Mouse (Mus musculus): ENCODE results near the gene Pde1a. TPM values are rescaled to one million over a fixed set of nuclear protein-coding genes. Genes with fewer than 3 reads are reported as not detected.

Pde1a gene
- polyA plus RNA-seq, 1 experiment, result 6.0 TPM

- no peaks in the 10 kb centered on the region for H3K27me3 ChIP-seq (ENCODE audit: control insufficient read depth, insufficient read depth, low read length)
- no peak overlapping the region for H3K27ac ChIP-seq (ENCODE audit: insufficient read depth, low read length)
- TF ChIP-seq POLR2A (IDR thresholded peaks at IDR 0.05; ENCODE audit: borderline replicate concordance, insufficient read depth, low read length), result no peak
- no peak for TF ChIP-seq CTCF (IDR thresholded peaks at IDR 0.05; ENCODE audit: borderline replicate concordance, insufficient read depth, low read depth, low read length)
- H3K4me1 ChIP-seq (ENCODE audit: control insufficient read depth, insufficient read depth, low read length), result no peaks in the 10 kb centered on the region
- WGBS, result 61% methylated on average over 10 of the region's 10 CpGs
- H3K4me3 ChIP-seq (replicated peaks; ENCODE audit: insufficient read depth, low read depth, low read length), result no peak overlapping the region
- no peak for DNase-seq
Measured at GRCm38 (mm10) chr2:80038642-80039445, 90.4 kb downstream of the Pde1a start.

- Histone ChIP-seq H3K27me3 (ENCODE audit: control insufficient read depth, insufficient read depth, low read length) (no peaks in the 10 kb centered on the region), H3K4me3 (replicated peaks; ENCODE audit: insufficient read depth, low read depth, low read length) (no peak overlapping the region), H3K4me1 (ENCODE audit: control insufficient read depth, insufficient read depth, low read length) (no peaks in the 10 kb centered on the region), H3K27ac (ENCODE audit: insufficient read depth, low read length) (no peak overlapping the region)
- WGBS, result 83% methylated on average over 5 of the region's 5 CpGs
- TF ChIP-seq CTCF (IDR thresholded peaks at IDR 0.05; ENCODE audit: borderline replicate concordance, insufficient read depth, low read depth, low read length) (no peak), POLR2A (IDR thresholded peaks at IDR 0.05; ENCODE audit: borderline replicate concordance, insufficient read depth, low read length) (no peak)
- DNase-seq, result no peak
Measured at GRCm38 (mm10) chr2:80037971-80038370, 91.3 kb downstream of the Pde1a start.

GRCm38 (mm10) chr2:80029051-80029450 lies 100.2 kb downstream of the Pde1a start:
- no peak for TF ChIP-seq POLR2A (IDR thresholded peaks at IDR 0.05; ENCODE audit: borderline replicate concordance, insufficient read depth, low read length)
- TF ChIP-seq CTCF (IDR thresholded peaks at IDR 0.05; ENCODE audit: borderline replicate concordance, insufficient read depth, low read depth, low read length), result no peak
- Histone ChIP-seq H3K27ac (ENCODE audit: insufficient read depth, low read length) (no peak overlapping the region), H3K4me1 (ENCODE audit: control insufficient read depth, insufficient read depth, low read length) (no peaks in the 10 kb centered on the region), H3K4me3 (replicated peaks; ENCODE audit: insufficient read depth, low read depth, low read length) (no peak overlapping the region), H3K27me3 (ENCODE audit: control insufficient read depth, insufficient read depth, low read length) (no peaks in the 10 kb centered on the region)
- WGBS, result 85% methylated on average over 2 of the region's 2 CpGs
- no peak for DNase-seq

- no peak for TF ChIP-seq CTCF (IDR thresholded peaks at IDR 0.05; ENCODE audit: borderline replicate concordance, insufficient read depth, low read depth, low read length)
- no peak for TF ChIP-seq POLR2A (IDR thresholded peaks at IDR 0.05; ENCODE audit: borderline replicate concordance, insufficient read depth, low read length)
- Histone ChIP-seq H3K4me1 (ENCODE audit: control insufficient read depth, insufficient read depth, low read length) (no peaks in the 10 kb centered on the region), H3K27me3 (ENCODE audit: control insufficient read depth, insufficient read depth, low read length) (no peaks in the 10 kb centered on the region), H3K4me3 (replicated peaks; ENCODE audit: insufficient read depth, low read depth, low read length) (no peak overlapping the region), H3K27ac (ENCODE audit: insufficient read depth, low read length) (no peak overlapping the region)
- WGBS, result 89% methylated on average over 1 of the region's 1 CpGs
- DNase-seq, result no peak
Measured at GRCm38 (mm10) chr2:80026053-80026452, 103.2 kb downstream of the Pde1a start.

- Histone ChIP-seq H3K4me1 (ENCODE audit: control insufficient read depth, insufficient read depth, low read length) (no peaks in the 10 kb centered on the region), H3K27ac (ENCODE audit: insufficient read depth, low read length) (no peak overlapping the region), H3K27me3 (ENCODE audit: control insufficient read depth, insufficient read depth, low read length) (no peaks in the 10 kb centered on the region), H3K4me3 (replicated peaks; ENCODE audit: insufficient read depth, low read depth, low read length) (no peak overlapping the region)
- 88% methylated on average over 1 of the region's 1 CpGs for WGBS
- DNase-seq, result no peak
- TF ChIP-seq POLR2A (IDR thresholded peaks at IDR 0.05; ENCODE audit: borderline replicate concordance, insufficient read depth, low read length) (no peak), CTCF (IDR thresholded peaks at IDR 0.05; ENCODE audit: borderline replicate concordance, insufficient read depth, low read depth, low read length) (no peak)
Measured at GRCm38 (mm10) chr2:80025597-80025996, 103.7 kb downstream of the Pde1a start.

GRCm38 (mm10) chr2:80025038-80025437 lies 104.2 kb downstream of the Pde1a start:
- TF ChIP-seq CTCF (IDR thresholded peaks at IDR 0.05; ENCODE audit: borderline replicate concordance, insufficient read depth, low read depth, low read length), result no peak
- no peak for TF ChIP-seq POLR2A (IDR thresholded peaks at IDR 0.05; ENCODE audit: borderline replicate concordance, insufficient read depth, low read length)
- Histone ChIP-seq H3K4me1 (ENCODE audit: control insufficient read depth, insufficient read depth, low read length) (no peaks in the 10 kb centered on the region), H3K27me3 (ENCODE audit: control insufficient read depth, insufficient read depth, low read length) (no peaks in the 10 kb centered on the region), H3K27ac (ENCODE audit: insufficient read depth, low read length) (no peak overlapping the region), H3K4me3 (replicated peaks; ENCODE audit: insufficient read depth, low read depth, low read length) (no peak overlapping the region)
- 94% methylated on average over 1 of the region's 1 CpGs for WGBS
- no peak for DNase-seq

GRCm38 (mm10) chr2:80014161-80014560 lies 115.1 kb downstream of the Pde1a start:
- H3K4me3 ChIP-seq (replicated peaks; ENCODE audit: insufficient read depth, low read depth, low read length), result no peak overlapping the region
- no peaks in the 10 kb centered on the region for H3K27me3 ChIP-seq (ENCODE audit: control insufficient read depth, insufficient read depth, low read length)
- no peaks in the 10 kb centered on the region for H3K4me1 ChIP-seq (ENCODE audit: control insufficient read depth, insufficient read depth, low read length)
- DNase-seq, result no peak
- WGBS, result 91% methylated on average over 3 of the region's 3 CpGs
- no peak overlapping the region for H3K27ac ChIP-seq (ENCODE audit: insufficient read depth, low read length)
- no peak for TF ChIP-seq CTCF (IDR thresholded peaks at IDR 0.05; ENCODE audit: borderline replicate concordance, insufficient read depth, low read depth, low read length)
- no peak for TF ChIP-seq POLR2A (IDR thresholded peaks at IDR 0.05; ENCODE audit: borderline replicate concordance, insufficient read depth, low read length)

GRCm38 (mm10) chr2:80013060-80013459 lies 116.2 kb downstream of the Pde1a start:
- 15% methylated on average over 4 of the region's 4 CpGs for WGBS
- no peak for DNase-seq

More at GRCm38 (mm10) chr2:80013060-80013459, 116.2 kb downstream of the Pde1a start:
- no peaks in the 10 kb centered on the region for H3K4me1 ChIP-seq (ENCODE audit: control insufficient read depth, insufficient read depth, low read length)
- no peak overlapping the region for H3K4me3 ChIP-seq (replicated peaks; ENCODE audit: insufficient read depth, low read depth, low read length)
- H3K27me3 ChIP-seq (ENCODE audit: control insufficient read depth, insufficient read depth, low read length), result no peaks in the 10 kb centered on the region
- no peak overlapping the region for H3K27ac ChIP-seq (ENCODE audit: insufficient read depth, low read length)
- TF ChIP-seq CTCF (IDR thresholded peaks at IDR 0.05; ENCODE audit: borderline replicate concordance, insufficient read depth, low read depth, low read length), result no peak
- no peak for TF ChIP-seq POLR2A (IDR thresholded peaks at IDR 0.05; ENCODE audit: borderline replicate concordance, insufficient read depth, low read length)

Measured in cerebellum, adult 2 months (tissue).